Mouse (Mus musculus) neural tube, embryonic 13.5 days (tissue): ENCODE data around the gene Pde2a. TPM values are rescaled to one million over a fixed set of nuclear protein-coding genes. Genes with fewer than 3 reads are reported as not detected.
A peak's percentile ranks its signal among the peaks of the same experiment; 100 is the strongest.
"Not testable (repeated sequence)": the region's sequence is repeated elsewhere in the genome, so short reads cannot be mapped to it uniquely, and the experiment has no call there.

Source experiments
- ATAC-seq: fragments of 200-750 bp; cut with Nextera tagmentation; 2 replicates; pipeline ENCODE4 v1.8.0; 2017; ENCODE audit warnings: low read depth, mild to moderate bottlenecking, moderate TSS enrichment, moderate library complexity
- H3K27ac ChIP-seq: fragments of 300-500 bp; sonication (generic); replicated peaks from 2 replicates; pipeline ENCODE4 v1.5.1; 2015; ENCODE audit warnings: moderate library complexity, mild to moderate bottlenecking, inconsistent platforms
- H3K27me3 ChIP-seq: fragments of 300-500 bp; sonication (generic); 2 replicates; pipeline ENCODE4 v1.6.1; 2015; ENCODE audit warnings: mild to moderate bottlenecking, inconsistent platforms
- H3K36me3 ChIP-seq: fragments of 300-500 bp; sonication (generic); 2 replicates; pipeline ENCODE4 v1.6.1; 2015; ENCODE audit warnings: mild to moderate bottlenecking, inconsistent platforms
- H3K4me1 ChIP-seq: fragments of 300-500 bp; sonication (generic); replicated peaks from 2 replicates; pipeline ENCODE4 v1.6.1; 2015; ENCODE audit warnings: inconsistent platforms
- H3K4me2 ChIP-seq: fragments of 300-500 bp; sonication (generic); 2 replicates; pipeline ENCODE4 v1.6.1; 2015; ENCODE audit warnings: inconsistent platforms, mild to moderate bottlenecking, moderate library complexity
- H3K4me3 ChIP-seq: fragments of 300-500 bp; sonication (generic); 2 replicates; pipeline ENCODE4 v1.5.1; 2015; ENCODE audit warnings: mild to moderate bottlenecking, inconsistent platforms
- H3K9ac ChIP-seq: fragments of 300-500 bp; sonication (generic); 2 replicates; pipeline ENCODE4 v1.6.1; 2015; ENCODE audit warnings: moderate library complexity, mild to moderate bottlenecking, inconsistent platforms
- H3K9me3 ChIP-seq: fragments of 300-500 bp; sonication (generic); 2 replicates; pipeline ENCODE4 v1.6.1; 2016; ENCODE audit warnings: inconsistent platforms
- WGBS: fragments of 180-500 bp; shearing (Covaris S2); methylation state at CpG from one replicate; pipeline ENCODE4 v1.1.7; 2015; 5-methylcytosine and 5-hydroxymethylcytosine counted together
- polyA plus RNA-seq: library from polyadenylated mRNA; unstranded; fragments of >200 nt; fragmentation: Nextera tagmentation; extraction: Ambion mirVana; gene quantifications from 2 replicates; pipeline ENCODE4 v1.2.1, GENCODE M21; 2015

The Pde2a gene
- polyA plus RNA-seq, 1 experiment from 2014 or later: 43.6 TPM

GRCm38 (mm10) chr7:101538141-101538933, 116.8 kb downstream of the Pde2a start:
- Histone ChIP-seq H3K27me3 (no peaks in the 10 kb centered on the region), H3K27ac (no peak overlapping the region), H3K4me1 (peaks cover 30% of the 10 kb centered on the region), H3K36me3 (no peaks in the 10 kb centered on the region), H3K4me3 (no peak overlapping the region), H3K4me2 (no peak overlapping the region), H3K9me3 (no peaks in the 10 kb centered on the region), H3K9ac (no peak overlapping the region)
- ATAC-seq: no peak
- 56% methylated on average over 14 of the region's 14 CpGs for WGBS

GRCm38 (mm10) chr7:101539774-101540173, 118.3 kb downstream of the Pde2a start:
- Histone ChIP-seq H3K27me3 (no peaks in the 10 kb centered on the region), H3K4me3 (no peak overlapping the region), H3K4me1 (peaks cover 18% of the 10 kb centered on the region), H3K4me2 (no peak overlapping the region), H3K36me3 (no peaks in the 10 kb centered on the region), H3K9ac (no peak overlapping the region), H3K9me3 (no peaks in the 10 kb centered on the region), H3K27ac (no peak overlapping the region)
- no peak for ATAC-seq
- 50% methylated on average over 9 of the region's 9 CpGs for WGBS

GRCm38 (mm10) chr7:101540684-101541083, 119.2 kb downstream of the Pde2a start:
- 78% methylated on average over 5 of the region's 5 CpGs for WGBS
- H3K4me1 ChIP-seq: peaks cover 8% of the 10 kb centered on the region
- no peak overlapping the region for H3K4me2 ChIP-seq
- H3K27ac ChIP-seq: no peak overlapping the region
- no peaks in the 10 kb centered on the region for H3K9me3 ChIP-seq
- no peaks in the 10 kb centered on the region for H3K36me3 ChIP-seq
- H3K9ac ChIP-seq: no peak overlapping the region
- no peak for ATAC-seq
- no peaks in the 10 kb centered on the region for H3K27me3 ChIP-seq
- H3K4me3 ChIP-seq: no peak overlapping the region

- WGBS: 4% methylated on average over 11 of the region's 11 CpGs
- Histone ChIP-seq H3K27me3 (no peaks in the 10 kb centered on the region), H3K9me3 (no peaks in the 10 kb centered on the region), H3K4me1 (peaks cover 4% of the 10 kb centered on the region; the same call in 1 of the 2 replicates), H3K4me3 (no peak overlapping the region), H3K4me2 (no peak overlapping the region), H3K27ac (no peak overlapping the region), H3K36me3 (no peaks in the 10 kb centered on the region), H3K9ac (no peak overlapping the region)
- ATAC-seq: peak; percentile 84
Measured at GRCm38 (mm10) chr7:101541132-101541531, 119.6 kb downstream of the Pde2a start.

GRCm38 (mm10) chr7:101541734-101542133, 120.2 kb downstream of the Pde2a start:
- no peaks in the 10 kb centered on the region for H3K36me3 ChIP-seq
- WGBS: 79% methylated on average over 10 of the region's 10 CpGs
- no peak for ATAC-seq
- H3K27ac ChIP-seq: no peak overlapping the region
- no peak overlapping the region for H3K4me2 ChIP-seq
- no peak overlapping the region for H3K9ac ChIP-seq
- no peak overlapping the region for H3K4me3 ChIP-seq
- H3K27me3 ChIP-seq: no peaks in the 10 kb centered on the region
- H3K9me3 ChIP-seq: no peaks in the 10 kb centered on the region
- 0 out of 2 replicates have a peak, but pooled peaks cover 4% of the 10 kb centered on the region for H3K4me1 ChIP-seq

- Histone ChIP-seq H3K4me3 (no peak overlapping the region), H3K9ac (no peak overlapping the region), H3K9me3 (no peaks in the 10 kb centered on the region), H3K27me3 (no peaks in the 10 kb centered on the region), H3K4me1 (no peaks in the 10 kb centered on the region), H3K27ac (no peak overlapping the region), H3K4me2 (no peak overlapping the region), H3K36me3 (no peaks in the 10 kb centered on the region)
- 88% methylated on average over 3 of the region's 3 CpGs for WGBS
- no peak for ATAC-seq
Measured at GRCm38 (mm10) chr7:101547651-101548050, 126.2 kb downstream of the Pde2a start.

- no peak overlapping the region for H3K4me2 ChIP-seq
- no peak overlapping the region for H3K4me3 ChIP-seq
- no peaks in the 10 kb centered on the region for H3K36me3 ChIP-seq
- no peak overlapping the region for H3K27ac ChIP-seq
- 88% methylated on average over 3 of the region's 3 CpGs for WGBS
- no peaks in the 10 kb centered on the region for H3K4me1 ChIP-seq
- no peak for ATAC-seq
- no peak overlapping the region for H3K9ac ChIP-seq
- H3K27me3 ChIP-seq: no peaks in the 10 kb centered on the region
- H3K9me3 ChIP-seq: no peaks in the 10 kb centered on the region
Measured at GRCm38 (mm10) chr7:101549266-101549665, 127.8 kb downstream of the Pde2a start.

GRCm38 (mm10) chr7:101550686-101551485, 129.4 kb downstream of the Pde2a start:
- no peak overlapping the region for H3K4me2 ChIP-seq
- H3K27me3 ChIP-seq: no peaks in the 10 kb centered on the region
- H3K9ac ChIP-seq: no peak overlapping the region
- 81% methylated on average over 7 of the region's 7 CpGs for WGBS
- no peaks in the 10 kb centered on the region for H3K4me1 ChIP-seq
- no peak overlapping the region for H3K27ac ChIP-seq
- H3K36me3 ChIP-seq: no peaks in the 10 kb centered on the region
- no peak for ATAC-seq
- no peaks in the 10 kb centered on the region for H3K9me3 ChIP-seq
- no peak overlapping the region for H3K4me3 ChIP-seq

GRCm38 (mm10) chr7:101551530-101551929, 130.0 kb downstream of the Pde2a start:
- Histone ChIP-seq H3K9ac (no peak overlapping the region), H3K36me3 (no peaks in the 10 kb centered on the region), H3K4me1 (no peaks in the 10 kb centered on the region), H3K4me2 (no peak overlapping the region), H3K4me3 (no peak overlapping the region), H3K27ac (no peak overlapping the region), H3K9me3 (no peaks in the 10 kb centered on the region), H3K27me3 (no peaks in the 10 kb centered on the region)
- 91% methylated on average over 1 of the region's 1 CpGs for WGBS
- ATAC-seq: no peak

- not testable (repeated sequence) for H3K4me3 ChIP-seq, H3K27ac ChIP-seq, H3K4me2 ChIP-seq, H3K27me3 ChIP-seq, H3K9ac ChIP-seq, H3K9me3 ChIP-seq, H3K4me1 ChIP-seq, H3K36me3 ChIP-seq, ATAC-seq
- WGBS: 94% methylated on average over 3 of the region's 3 CpGs
Measured at GRCm38 (mm10) chr7:101555473-101555872, 134.0 kb downstream of the Pde2a start.

GRCm38 (mm10) chr7:101557391-101557790, 135.9 kb downstream of the Pde2a start:
- no peaks in the 10 kb centered on the region for H3K27me3 ChIP-seq

GRCm38 (mm10) chr7:101559393-101559792, 137.9 kb downstream of the Pde2a start:
- H3K9ac ChIP-seq, H3K4me1 ChIP-seq, H3K36me3 ChIP-seq, H3K27ac ChIP-seq, ATAC-seq, H3K4me2 ChIP-seq, H3K4me3 ChIP-seq, H3K9me3 ChIP-seq, H3K27me3 ChIP-seq: not testable (repeated sequence)
- 79% methylated on average over 5 of the region's 5 CpGs for WGBS

More at GRCm38 (mm10) chr7:101557391-101557790, 135.9 kb downstream of the Pde2a start:
- Histone ChIP-seq H3K36me3 (no peaks in the 10 kb centered on the region), H3K27ac (no peak overlapping the region), H3K9me3 (no peaks in the 10 kb centered on the region), H3K4me3 (no peak overlapping the region), H3K9ac (no peak overlapping the region), H3K4me1 (no peaks in the 10 kb centered on the region), H3K4me2 (no peak overlapping the region)
- 74% methylated on average over 1 of the region's 1 CpGs for WGBS
- ATAC-seq: no peak
